Mouse (Mus musculus): ENCODE results near the gene Rbfox2.

DNA sequence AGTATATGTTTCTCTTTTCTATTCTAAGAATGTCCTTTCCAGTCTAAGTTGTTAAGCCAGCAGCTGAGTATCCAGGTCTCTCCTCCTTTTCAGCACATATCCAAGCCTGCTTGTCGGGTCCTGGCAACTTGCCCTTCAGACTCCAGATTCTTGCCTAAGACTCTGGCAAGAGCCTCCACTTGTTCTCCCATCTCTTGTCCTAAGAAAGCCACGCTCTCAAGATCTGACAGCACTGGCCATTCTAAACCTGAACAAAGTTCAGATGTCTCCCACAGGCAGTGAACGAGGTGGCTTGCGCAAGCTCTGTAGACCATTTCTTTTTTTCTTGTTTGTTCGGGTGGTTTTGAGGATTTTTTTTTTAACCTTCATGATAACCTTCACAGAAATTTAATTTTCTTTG lies 110.0 kb downstream of the Rbfox2 start:
- no peak for TF ChIP-seq CTCF (IDR thresholded peaks at IDR 0.05; ENCODE audit: control insufficient read depth, insufficient read depth, low read length)
- TF ChIP-seq POLR2A (IDR thresholded peaks at IDR 0.05; ENCODE audit: borderline replicate concordance, control insufficient read depth, low read depth, low read length) = no peak

Data from bone marrow, adult 2 months (tissue).